Mouse (Mus musculus) MN1 (cell line): Measurements from ENCODE around the gene Wwtr1.

ENCODE experiments used
- DNase-seq: peaks from one replicate; pipeline ENCODE4 v3.0.0-alpha.2; 2016; ENCODE audit warnings: low spot score

Gene Wwtr1

DNA sequence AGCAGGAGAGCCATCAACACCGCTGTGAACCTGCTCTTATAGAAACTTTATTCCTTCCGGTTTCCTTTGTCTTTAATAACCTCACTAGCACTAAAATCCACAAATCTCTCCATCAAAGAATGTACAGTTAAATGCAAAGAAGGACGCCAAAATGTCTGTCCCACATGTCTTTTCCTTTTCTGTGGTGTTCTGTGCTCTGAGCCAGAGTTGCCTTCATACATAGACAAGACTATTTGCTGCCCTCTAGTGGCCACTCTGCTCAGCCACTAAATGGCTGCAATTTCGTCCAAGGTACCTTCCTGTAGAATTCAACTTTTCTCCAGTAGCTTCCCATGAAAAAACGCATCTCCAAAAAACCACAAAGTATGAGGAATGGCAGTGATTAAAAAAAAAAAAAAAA, 127.3 kb downstream of the Wwtr1 start:
- DNase-seq = peak; percentile 69

DNA sequence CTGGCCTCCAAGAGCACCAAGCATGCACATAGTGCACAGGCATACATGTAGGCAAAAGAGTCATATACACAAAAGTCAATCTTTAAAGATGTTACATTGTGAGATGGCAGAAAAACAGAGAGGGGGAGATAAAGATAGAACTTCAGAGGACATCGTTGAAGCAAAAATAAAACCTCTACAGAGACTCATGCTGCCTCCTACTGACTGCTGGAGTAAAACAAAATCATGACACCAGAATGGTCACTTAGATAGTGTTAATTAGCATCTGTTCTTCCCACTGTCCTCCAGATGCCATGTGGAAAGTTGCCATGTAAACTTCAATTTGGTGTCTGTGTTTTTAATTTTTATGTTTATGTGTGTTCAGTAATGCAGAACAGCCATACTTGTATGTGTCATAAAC, 127.8 kb downstream of the Wwtr1 start:
- DNase-seq = no peak

DNA sequence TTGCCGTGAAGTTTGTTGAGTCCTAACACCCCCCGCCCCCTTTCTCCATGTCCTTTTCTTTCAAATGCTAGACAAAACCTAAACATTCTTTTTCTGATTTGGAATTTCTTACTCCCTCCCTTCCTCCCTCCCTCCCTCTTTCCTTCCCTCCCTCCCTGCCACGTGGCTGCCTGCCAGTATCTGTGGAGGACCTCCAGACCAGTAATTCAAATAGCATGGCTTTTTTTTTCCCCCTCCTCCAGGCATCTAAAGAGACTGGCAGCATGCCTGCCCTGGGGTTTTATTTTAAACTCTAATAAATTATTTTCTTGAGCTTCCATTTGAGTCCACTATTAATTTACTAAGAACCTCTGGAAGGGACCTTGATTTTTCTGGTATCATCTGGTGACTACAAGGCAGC, 130.0 kb downstream of the Wwtr1 start:
- DNase-seq = no peak

DNA sequence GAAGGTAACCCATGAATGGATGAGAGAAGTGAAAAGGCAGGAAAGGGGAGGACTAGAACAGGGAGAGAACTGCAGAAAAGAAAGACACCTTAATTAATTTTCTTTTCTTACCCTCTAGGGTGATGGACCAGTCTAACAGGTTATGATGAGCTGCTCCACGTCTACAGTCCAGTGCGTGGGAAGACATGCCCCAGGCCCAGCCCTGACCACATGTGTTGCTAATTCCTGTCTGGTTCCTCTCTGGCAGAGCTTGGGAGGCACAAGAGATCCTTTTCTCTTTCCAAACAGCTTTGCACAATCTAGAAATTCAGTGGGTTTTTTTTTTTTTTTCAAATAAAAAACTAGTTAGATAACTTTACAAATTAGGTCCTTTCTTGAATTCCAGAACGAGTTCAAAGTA, 134.8 kb downstream of the Wwtr1 start:
- no peak for DNase-seq

DNA sequence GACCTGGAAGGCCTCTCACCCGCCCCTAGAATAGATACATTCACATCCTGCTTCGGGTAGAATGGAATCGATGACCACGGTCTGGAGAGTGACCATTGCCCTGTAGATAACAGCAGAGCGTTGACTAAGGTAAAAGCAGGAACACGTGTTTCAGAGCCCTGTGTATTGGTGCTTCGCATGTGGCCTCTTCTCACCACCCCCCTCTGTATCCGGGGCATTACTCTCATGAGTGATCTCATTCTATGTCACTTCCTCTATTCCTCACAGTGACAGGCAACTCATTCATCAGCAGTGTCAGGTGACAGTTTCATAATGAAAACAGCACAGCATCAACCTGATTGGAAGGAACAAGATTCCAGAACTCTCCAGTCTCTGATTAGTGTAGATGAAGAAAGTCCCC, 140.3 kb downstream of the Wwtr1 start:
- no peak for DNase-seq

DNA sequence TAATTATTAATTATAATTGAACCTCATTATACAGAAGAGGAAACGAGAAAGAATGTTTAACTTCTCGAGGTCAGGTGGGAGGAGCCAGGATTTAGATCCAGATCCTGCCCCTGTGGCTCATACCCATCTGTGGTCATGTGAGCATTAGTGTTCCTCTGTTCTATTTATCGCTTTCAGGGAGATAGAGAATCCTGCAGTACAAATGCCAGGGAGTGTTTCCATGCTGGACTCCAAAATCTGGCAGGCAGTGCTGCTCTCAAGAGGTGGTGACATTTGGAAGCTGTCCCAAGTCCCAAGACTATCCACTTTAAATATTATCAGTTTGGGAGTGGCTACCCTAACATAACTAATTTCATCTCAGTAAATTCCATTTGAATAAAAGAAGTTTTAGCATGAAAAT, 144.0 kb downstream of the Wwtr1 start:
- DNase-seq = no peak

DNA sequence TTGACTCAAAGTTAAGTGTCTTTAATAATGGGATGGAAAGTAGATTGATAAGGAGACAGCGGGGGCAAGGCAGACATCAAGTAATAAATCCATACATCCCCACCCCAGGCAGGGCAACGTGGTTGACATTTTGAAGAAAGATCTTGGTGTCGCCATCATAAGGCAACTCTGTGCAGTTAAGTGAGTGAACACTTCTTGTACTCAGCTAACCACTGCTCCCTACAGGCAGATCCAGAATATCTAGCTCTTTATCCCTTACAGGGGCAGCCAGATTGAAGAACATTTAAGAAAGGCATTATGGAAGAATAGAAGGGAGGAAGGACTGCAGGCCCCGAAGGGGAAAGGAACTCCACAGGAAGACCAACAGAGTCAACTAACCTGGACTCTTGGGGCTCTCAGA, 146.2 kb downstream of the Wwtr1 start:
- no peak for DNase-seq

DNA sequence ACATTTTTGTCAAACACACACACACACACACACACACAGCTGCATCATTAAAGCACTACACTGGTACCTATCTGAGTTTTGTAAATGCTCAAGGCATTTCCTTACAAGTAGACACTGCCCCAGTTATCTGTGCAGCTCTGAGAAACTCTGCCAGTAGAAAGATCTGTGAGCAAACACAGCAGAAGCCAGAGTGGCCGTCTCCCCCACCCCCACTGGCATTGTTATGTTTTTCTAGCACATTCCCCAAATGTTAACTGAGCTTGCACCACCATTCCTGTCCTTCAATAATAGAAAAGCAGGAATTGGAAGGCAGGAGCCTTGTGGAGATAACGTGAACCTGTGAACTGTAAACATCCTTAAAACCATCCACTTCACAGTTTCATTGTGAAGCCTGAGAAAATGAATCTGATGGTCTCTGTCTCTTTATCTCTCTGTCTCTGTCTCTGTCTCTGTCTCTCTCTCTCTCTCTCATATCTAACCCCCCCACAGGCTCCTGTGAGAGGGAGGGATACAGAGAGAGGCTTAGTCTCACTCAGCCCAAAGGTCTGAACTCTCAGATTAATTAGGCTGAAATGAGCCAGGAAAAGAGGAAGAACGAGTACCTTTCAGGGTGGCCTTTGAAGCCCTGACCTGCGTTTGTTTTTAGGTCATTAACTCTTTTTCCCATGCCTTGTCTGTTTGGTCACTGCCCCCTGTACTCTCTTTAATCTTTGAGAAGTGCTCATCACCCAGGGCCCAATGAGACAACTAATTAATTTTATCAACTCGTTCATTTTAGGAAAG, 146.8 kb downstream of the Wwtr1 start:
- DNase-seq = no peak

DNA sequence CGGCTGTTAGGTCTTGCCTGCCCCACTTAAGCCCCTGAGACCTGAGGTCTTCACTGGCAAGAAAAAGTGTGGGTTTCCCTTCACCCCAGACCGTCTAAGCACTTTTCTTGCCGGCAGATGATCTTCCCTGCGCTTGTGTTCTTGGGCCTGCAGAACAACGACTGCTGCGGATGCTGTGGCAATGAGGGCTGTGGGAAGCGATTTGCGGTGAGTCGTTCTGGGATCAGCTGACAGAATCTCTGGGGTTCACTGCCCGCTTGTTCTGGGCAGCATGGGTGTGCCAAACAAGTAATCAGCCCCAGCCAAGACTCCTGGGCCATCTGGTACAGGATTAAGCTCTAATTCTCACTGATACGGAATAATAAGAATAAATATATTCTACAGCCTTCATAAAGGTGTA, 149.4 kb downstream of the Wwtr1 start:
- DNase-seq = no peak

DNA sequence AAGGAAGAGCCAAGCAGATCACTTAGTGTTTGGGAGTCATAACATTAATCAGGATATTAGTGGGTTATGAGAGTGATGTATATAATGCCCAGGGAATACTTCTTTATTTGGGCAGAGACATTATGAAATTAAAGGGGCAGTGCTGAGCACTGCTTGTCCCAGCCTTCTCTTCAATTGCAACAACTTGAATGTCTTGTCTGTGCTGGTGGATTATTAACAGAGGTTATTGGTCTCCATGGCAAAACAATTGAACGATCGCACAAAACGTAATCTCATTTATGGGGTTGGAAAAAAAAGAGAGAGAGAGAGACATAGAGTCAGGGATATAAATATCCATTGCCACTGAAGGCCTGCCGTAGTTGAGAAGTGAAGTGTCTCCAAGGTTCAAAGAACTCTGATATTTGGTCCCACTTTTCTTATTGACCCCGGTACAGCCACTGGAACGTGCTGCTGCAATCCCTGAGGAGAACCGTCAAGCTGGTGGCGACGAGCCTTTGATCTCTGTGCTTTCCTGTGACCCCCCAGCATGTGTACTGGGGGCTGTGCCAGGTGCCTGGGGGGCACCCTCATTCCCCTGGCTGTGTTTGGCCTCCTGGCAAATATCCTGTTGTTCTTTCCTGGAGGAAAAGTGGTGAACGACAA, 150.5 kb downstream of the Wwtr1 start, which contains the start of gene Tm4sf4:
TSS of gene Tm4sf4 (plus strand) at position 226 of the 642 bp plus-strand sequence.
- no peak for DNase-seq

DNA sequence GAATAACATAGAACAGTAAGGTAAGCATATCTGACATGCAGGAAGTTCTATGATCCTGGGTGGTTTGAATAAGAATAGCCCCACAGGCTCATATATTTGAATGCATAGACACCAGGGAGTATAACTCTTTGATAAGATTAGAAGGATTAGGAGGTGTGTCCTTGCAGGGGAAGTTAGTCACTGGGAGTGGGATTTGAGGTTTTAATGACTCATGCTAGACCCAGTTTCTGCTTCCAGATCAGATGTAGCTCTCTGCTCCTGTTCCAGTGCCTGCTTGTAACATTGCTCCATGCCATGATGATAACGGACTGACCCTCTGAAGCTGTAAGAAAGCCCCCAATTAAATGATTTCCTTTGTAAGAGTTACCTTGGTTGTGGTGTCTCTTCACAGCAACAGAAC, 155.1 kb downstream of the Wwtr1 start:
- no peak for DNase-seq

DNA sequence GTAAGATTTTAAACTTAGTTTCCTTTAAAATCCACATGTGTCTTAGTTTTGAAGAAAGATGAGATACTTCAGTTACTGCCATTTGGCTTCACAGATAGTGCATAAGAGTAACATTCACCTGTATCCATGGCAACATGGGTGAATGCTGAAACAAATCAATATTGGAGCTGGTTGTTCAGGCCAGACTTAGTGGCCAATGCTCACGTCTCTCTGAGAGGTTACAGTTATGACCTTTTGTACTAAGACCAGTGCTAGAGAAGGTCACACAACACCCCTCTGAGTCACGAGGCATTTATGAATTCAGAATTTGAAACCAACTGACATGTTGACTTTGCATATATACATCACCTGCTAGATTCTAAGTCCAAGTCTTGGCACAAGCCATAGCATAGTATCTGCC, 155.5 kb downstream of the Wwtr1 start:
- DNase-seq = no peak

DNA sequence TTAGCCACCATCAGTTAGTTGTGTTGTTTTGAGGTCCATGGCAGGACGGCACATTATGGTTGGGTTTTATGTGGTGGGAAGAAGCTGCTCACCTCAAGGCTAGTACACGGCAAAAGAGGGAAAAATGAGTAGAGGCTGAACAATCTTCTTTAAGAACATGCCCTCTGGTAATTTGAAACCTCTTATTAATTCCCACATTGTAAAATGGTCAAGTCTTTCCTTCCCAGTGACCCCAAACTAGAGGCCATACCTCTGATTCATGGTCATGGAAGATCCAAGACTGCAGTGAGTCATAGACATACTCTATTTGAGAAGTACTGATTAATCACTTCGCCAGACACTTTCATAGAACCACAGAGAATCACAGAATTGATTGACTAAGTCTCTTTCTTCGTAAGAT, 164.2 kb downstream of the Wwtr1 start:
- no peak for DNase-seq
